34 mouse cellular contexts compared by ENCODE assay signal in genomic region chr16:21569952-21570351, GRCm38 (mm10).
"Had no signal": no experiment of that assay in that cellular context is flagged by ENCODE, and none has a peak within 500 bp of the region (broad histone marks: within the 10 kb centered on the region; RNA-seq: fewer than 3 reads in every experiment).

No protein-coding gene starts in this region.

- H3K27ac ChIP-seq: heart, embryonic 13.5 days; heart, embryonic 15.5 days; hindbrain, embryonic 10.5 days; hindbrain, embryonic 12.5 days; hindbrain, embryonic 13.5 days; hindbrain, embryonic 14.5 days; hindbrain, embryonic 15.5 days; hindbrain, postnatal 0 days; intestine, embryonic 15.5 days; kidney, embryonic 15.5 days; kidney, postnatal 0 days; layer of hippocampus, adult 2 months; left cerebral cortex, adult 2 months had no signal

- ATAC-seq: hindbrain, embryonic 16.5 days; hindbrain, postnatal 0 days; inflammation-experienced regulatory T-cells, adult 6 months; intestine, embryonic 15.5 days; intestine, embryonic 16.5 days; intestine, postnatal 0 days had no signal

- H3K4me2 ChIP-seq: heart, embryonic 12.5 days; heart, embryonic 13.5 days; heart, embryonic 15.5 days; hindbrain, embryonic 12.5 days; hindbrain, embryonic 13.5 days; hindbrain, embryonic 14.5 days; hindbrain, embryonic 15.5 days; intestine, embryonic 15.5 days; kidney, embryonic 15.5 days had no signal

- H3K9ac ChIP-seq: heart, embryonic 12.5 days; heart, embryonic 13.5 days; heart, embryonic 15.5 days; hindbrain, embryonic 12.5 days; hindbrain, embryonic 13.5 days; hindbrain, embryonic 14.5 days; hindbrain, embryonic 15.5 days; intestine, embryonic 15.5 days; kidney, embryonic 15.5 days had no signal

- H3K9me3 ChIP-seq: heart, embryonic 12.5 days; heart, embryonic 13.5 days; heart, embryonic 15.5 days; hindbrain, embryonic 10.5 days; hindbrain, embryonic 12.5 days; hindbrain, embryonic 13.5 days; hindbrain, embryonic 15.5 days; intestine, embryonic 15.5 days; kidney, embryonic 15.5 days had no signal

- DNase-seq: heart, postnatal 10 days; heart, postnatal 14 days; heart, postnatal 36 days; heart, postnatal 4 days; kidney, adult 11 months; kidney, adult 18-20 months; kidney, adult 2 months; kidney, adult 8-10 months; kidney, adult 9 months; kidney, postnatal 10 days; kidney, postnatal 14 days; kidney, postnatal 25 days; kidney, postnatal 36 days; kidney, postnatal 4 days; layer of hippocampus, adult 9-11 months; layer of hippocampus, postnatal 36 days had no signal

- H3K4me1 ChIP-seq: hindbrain, embryonic 10.5 days; hindbrain, embryonic 12.5 days; hindbrain, embryonic 15.5 days; intestine, embryonic 15.5 days; kidney, embryonic 15.5 days had no signal

- H3K27me3 ChIP-seq: heart, embryonic 12.5 days; heart, embryonic 13.5 days; heart, embryonic 15.5 days; hindbrain, embryonic 12.5 days; hindbrain, embryonic 13.5 days; hindbrain, embryonic 15.5 days; intestine, embryonic 15.5 days; kidney, embryonic 15.5 days had no signal

- H3K36me3 ChIP-seq: heart, embryonic 15.5 days; hindbrain, embryonic 10.5 days; hindbrain, embryonic 12.5 days; intestine, embryonic 15.5 days; kidney, embryonic 15.5 days had no signal

- H3K4me3 ChIP-seq: heart, embryonic 12.5 days; heart, embryonic 13.5 days; heart, embryonic 15.5 days; hindbrain, embryonic 10.5 days; hindbrain, embryonic 12.5 days; hindbrain, embryonic 13.5 days; hindbrain, embryonic 15.5 days; intestine, embryonic 15.5 days; kidney, embryonic 15.5 days; layer of hippocampus, adult 2 months; left cerebral cortex, adult 2 months had no signal
